Mouse (Mus musculus) hindbrain, postnatal 0 days (tissue): ENCODE measurements at regions not wholly inside any gene's neighbourhood (a gene's known extent, or its start where the extent isn't known, plus 50 kb on each side); places are given as distances from the start of the nearest gene placed in this dataset.

Experiments
- ATAC-seq: fragments of 200-750 bp; cut with Nextera tagmentation; 2 replicates; pipeline ENCODE4 v1.8.0; 2017; ENCODE audit warnings: mild to moderate bottlenecking, moderate TSS enrichment, moderate library complexity
- DNase-seq: peaks from one replicate; pipeline ENCODE4 v3.0.0-alpha.2; 2015; ENCODE audit warnings: low spot score
- H3K27ac ChIP-seq: fragments of 300-500 bp; sonication (generic); 2 replicates; pipeline ENCODE4 v1.5.1; 2014; ENCODE audit warnings: mild to moderate bottlenecking
- H3K27me3 ChIP-seq: fragments of 300-500 bp; sonication (generic); 2 replicates; pipeline ENCODE4 v1.6.1; 2014; ENCODE audit warnings: low read length, mixed read lengths; ENCODE audit not compliant: insufficient read depth
- H3K36me3 ChIP-seq: fragments of 300-500 bp; sonication (generic); 2 replicates; pipeline ENCODE4 v1.6.1; 2014; ENCODE audit warnings: low read length, mixed read lengths; ENCODE audit not compliant: insufficient read depth
- H3K4me1 ChIP-seq: fragments of 300-500 bp; sonication (generic); 2 replicates; pipeline ENCODE4 v1.6.1; 2014; ENCODE audit warnings: antibody characterized with exemption, low read length, mixed read lengths; ENCODE audit not compliant: insufficient read depth
- H3K4me2 ChIP-seq: fragments of 300-500 bp; sonication (generic); 2 replicates; pipeline ENCODE4 v1.6.1; 2014; ENCODE audit warnings: low read depth, mild to moderate bottlenecking, low read length, moderate library complexity, mixed read lengths
- H3K4me3 ChIP-seq: fragments of 300-500 bp; sonication (generic); 2 replicates; pipeline ENCODE4 v1.5.1; 2014; ENCODE audit warnings: low read length
- H3K9ac ChIP-seq: fragments of 300-500 bp; sonication (generic); replicated peaks from 2 replicates; pipeline ENCODE4 v1.6.1; 2014; ENCODE audit warnings: mild to moderate bottlenecking, low read length, moderate library complexity, mixed read lengths
- H3K9me3 ChIP-seq: fragments of 300-500 bp; sonication (generic); 2 replicates; pipeline ENCODE4 v1.6.1; 2016; ENCODE audit warnings: low read length, mixed read lengths
- CTCF ChIP-seq: IDR thresholded peaks from 2 replicates; pipeline ENCODE4 v1.5.1; 2016; ENCODE audit warnings: antibody characterized with exemption, control low read depth, low read depth
- WGBS: fragments of 180-500 bp; shearing (Covaris S2); extraction: QIAGEN DNeasy Blood & Tissue Kit; methylation state at CpG from one replicate; pipeline ENCODE4 v1.1.7; 2014; 5-methylcytosine and 5-hydroxymethylcytosine counted together

GRCm38 (mm10) chr14:105698616-105699015 is 198.0 kb downstream of the Spry2 start:
- Histone ChIP-seq H3K36me3 (no peaks in the 10 kb centered on the region), H3K4me1 (no peaks in the 10 kb centered on the region), H3K4me2 (no peak overlapping the region), H3K27me3 (no peaks in the 10 kb centered on the region), H3K9ac (no peak overlapping the region), H3K27ac (no peak overlapping the region), H3K4me3 (no peak overlapping the region), H3K9me3 (no peaks in the 10 kb centered on the region)
- DNase-seq (peak; percentile 14), ATAC-seq (no peak)
- WGBS: 10% methylated on average over 1 of the region's 1 CpGs
- no peak for TF ChIP-seq CTCF

- WGBS: 74% methylated on average over 1 of the region's 1 CpGs
- DNase-seq (no peak), ATAC-seq (no peak)
- Histone ChIP-seq H3K4me2 (no peak overlapping the region), H3K27ac (no peak overlapping the region), H3K27me3 (no peaks in the 10 kb centered on the region), H3K36me3 (no peaks in the 10 kb centered on the region), H3K9me3 (no peaks in the 10 kb centered on the region), H3K4me1 (no peaks in the 10 kb centered on the region), H3K9ac (no peak overlapping the region), H3K4me3 (no peak overlapping the region)
- TF ChIP-seq CTCF: no peak
Observed at GRCm38 (mm10) chr14:105698086-105698485, 198.5 kb downstream of the Spry2 start.

GRCm38 (mm10) chr14:105697398-105697797 is 199.2 kb downstream of the Spry2 start:
- ATAC-seq: peak; percentile 64
- Histone ChIP-seq H3K36me3 (no peaks in the 10 kb centered on the region), H3K27me3 (no peaks in the 10 kb centered on the region), H3K9ac (no peak overlapping the region), H3K4me1 (no peaks in the 10 kb centered on the region), H3K4me3 (no peak overlapping the region), H3K4me2 (peak overlapping the region; percentile 16), H3K27ac (no peak overlapping the region), H3K9me3 (no peaks in the 10 kb centered on the region)
- peak; percentile 63 for DNase-seq
- no peak for TF ChIP-seq CTCF
- 52% methylated on average over 13 of the region's 13 CpGs for WGBS

- Histone ChIP-seq H3K36me3 (no peaks in the 10 kb centered on the region), H3K27ac (no peak overlapping the region), H3K9me3 (no peaks in the 10 kb centered on the region), H3K27me3 (no peaks in the 10 kb centered on the region), H3K9ac (no peak overlapping the region), H3K4me2 (no peak overlapping the region), H3K4me3 (no peak overlapping the region), H3K4me1 (no peaks in the 10 kb centered on the region)
- no peak for TF ChIP-seq CTCF
- DNase-seq (no peak), ATAC-seq (no peak)
Observed at GRCm38 (mm10) chr14:105694969-105695368, 201.7 kb downstream of the Spry2 start.

GRCm38 (mm10) chr14:105693713-105694112 is 202.9 kb downstream of the Spry2 start:
- TF ChIP-seq CTCF: no peak
- Histone ChIP-seq H3K9me3 (no peaks in the 10 kb centered on the region), H3K9ac (no peak overlapping the region), H3K36me3 (no peaks in the 10 kb centered on the region), H3K27me3 (no peaks in the 10 kb centered on the region), H3K4me1 (no peaks in the 10 kb centered on the region), H3K27ac (no peak overlapping the region), H3K4me3 (no peak overlapping the region), H3K4me2 (no peak overlapping the region)
- ATAC-seq (no peak), DNase-seq (no peak)
- WGBS: 73% methylated on average over 4 of the region's 4 CpGs

- ATAC-seq: no peak
- no peaks in the 10 kb centered on the region for H3K9me3 ChIP-seq
- 65% methylated on average over 11 of the region's 11 CpGs for WGBS
Observed at GRCm38 (mm10) chr14:105684826-105685465, 211.7 kb downstream of the Spry2 start.

GRCm38 (mm10) chr14:105684329-105684728 is 212.3 kb downstream of the Spry2 start:
- no peak overlapping the region for H3K27ac ChIP-seq
- H3K4me3 ChIP-seq: no peak overlapping the region
- no peaks in the 10 kb centered on the region for H3K36me3 ChIP-seq
- DNase-seq (no peak), ATAC-seq (no peak)
- TF ChIP-seq CTCF: no peak
- H3K9me3 ChIP-seq: no peaks in the 10 kb centered on the region
- no peaks in the 10 kb centered on the region for H3K27me3 ChIP-seq
- 86% methylated on average over 2 of the region's 2 CpGs for WGBS
- no peak overlapping the region for H3K4me2 ChIP-seq
- H3K9ac ChIP-seq: no peak overlapping the region
- H3K4me1 ChIP-seq: no peaks in the 10 kb centered on the region

More at GRCm38 (mm10) chr14:105684826-105685465, 211.7 kb downstream of the Spry2 start:
- Histone ChIP-seq H3K4me1 (no peaks in the 10 kb centered on the region), H3K27ac (no peak overlapping the region), H3K4me2 (no peak overlapping the region), H3K36me3 (no peaks in the 10 kb centered on the region), H3K9ac (no peak overlapping the region), H3K27me3 (no peaks in the 10 kb centered on the region), H3K4me3 (no peak overlapping the region)
- no peak for TF ChIP-seq CTCF
- no peak for DNase-seq
